Mouse (Mus musculus): ENCODE results near the gene Dab2. TPM values are rescaled to one million over a fixed set of nuclear protein-coding genes. Genes with fewer than 3 reads are reported as not detected.

The Dab2 gene
- polyA plus RNA-seq, 1 experiment from 2014 or later, result 42.7 TPM

DNA sequence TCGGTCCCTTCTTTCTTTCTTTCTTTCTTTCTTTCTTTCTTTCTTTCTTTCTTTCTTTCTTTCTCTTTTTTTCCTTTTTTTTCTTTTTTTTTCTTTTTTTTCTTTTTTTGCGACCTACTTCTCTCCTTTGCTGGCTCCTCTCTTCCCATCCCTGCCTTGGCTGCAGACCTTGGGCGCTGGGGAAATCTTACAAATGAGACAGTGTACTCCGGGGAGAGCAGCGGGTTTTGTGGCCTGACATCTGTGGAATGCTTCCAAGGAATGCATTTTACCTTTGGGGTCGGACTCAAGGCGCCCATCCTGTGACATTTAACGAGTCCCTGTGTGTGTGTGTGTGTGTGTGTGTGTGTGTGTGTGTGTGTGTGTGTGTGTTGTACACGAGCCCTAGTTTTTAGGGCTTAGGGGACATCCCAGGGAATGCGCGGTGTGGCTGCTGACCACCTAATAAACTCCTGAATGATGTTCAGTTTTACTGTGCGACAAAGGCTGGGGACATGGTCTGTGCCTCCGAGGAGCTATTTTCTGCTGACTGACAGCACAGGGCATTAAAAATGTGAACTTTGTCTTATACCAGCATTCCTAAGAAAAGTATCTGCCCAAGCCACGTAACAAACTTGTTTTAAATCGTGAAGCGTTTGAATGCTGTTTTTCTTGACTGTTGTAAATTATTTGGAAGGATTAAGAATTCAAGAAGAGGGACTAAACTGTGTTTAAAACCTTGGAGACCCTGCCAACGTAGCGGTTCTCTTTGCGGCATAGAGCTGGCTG lies 87.6 kb downstream of the Dab2 start:
- Histone ChIP-seq H3K9me3 (no peaks in the 10 kb centered on the region), H3K36me3 (no peaks in the 10 kb centered on the region), H3K27me3 (ENCODE audit: insufficient read depth, poor library complexity, severe bottlenecking) (no peaks in the 10 kb centered on the region; the same call in 1 of the 2 replicates), H3K4me1 (replicated peaks) (peaks cover 27% of the 10 kb centered on the region), H3K27ac (peak overlapping the region; percentile 83), H3K4me3 (peak overlapping the region; percentile 59)
- WGBS, result 11% methylated on average over 19 of the region's 19 CpGs
- peak; percentile 35 for DNase-seq (ENCODE audit: low spot score)

DNA sequence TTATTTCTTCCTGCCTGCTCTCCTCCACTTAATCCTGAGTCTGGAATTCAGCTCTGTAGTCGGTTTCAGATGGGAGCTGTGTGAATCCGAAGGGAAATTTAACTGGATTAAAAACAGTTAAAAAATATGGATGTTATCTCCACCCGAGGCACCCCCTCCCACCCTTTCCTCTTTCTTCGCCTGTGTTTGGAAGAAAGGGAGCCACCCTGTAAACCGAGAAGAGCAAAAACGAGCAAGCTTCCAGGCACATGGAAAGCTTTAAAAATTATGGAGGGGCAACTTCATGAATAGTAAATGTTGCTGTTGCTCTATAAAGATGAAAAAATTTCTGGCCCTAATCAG lies 88.1 kb downstream of the Dab2 start:
- DNase-seq (ENCODE audit: low spot score), result no peak
- Histone ChIP-seq H3K27ac (0 out of 2 replicates have a peak overlapping the region, but pooled peaks have one; percentile 50), H3K4me3 (peak overlapping the region; percentile 59), H3K9me3 (no peaks in the 10 kb centered on the region), H3K27me3 (ENCODE audit: insufficient read depth, poor library complexity, severe bottlenecking) (no peaks in the 10 kb centered on the region; the same call in 1 of the 2 replicates), H3K4me1 (replicated peaks) (peaks cover 27% of the 10 kb centered on the region), H3K36me3 (no peaks in the 10 kb centered on the region)
- WGBS, result 21% methylated on average over 6 of the region's 6 CpGs

DNA sequence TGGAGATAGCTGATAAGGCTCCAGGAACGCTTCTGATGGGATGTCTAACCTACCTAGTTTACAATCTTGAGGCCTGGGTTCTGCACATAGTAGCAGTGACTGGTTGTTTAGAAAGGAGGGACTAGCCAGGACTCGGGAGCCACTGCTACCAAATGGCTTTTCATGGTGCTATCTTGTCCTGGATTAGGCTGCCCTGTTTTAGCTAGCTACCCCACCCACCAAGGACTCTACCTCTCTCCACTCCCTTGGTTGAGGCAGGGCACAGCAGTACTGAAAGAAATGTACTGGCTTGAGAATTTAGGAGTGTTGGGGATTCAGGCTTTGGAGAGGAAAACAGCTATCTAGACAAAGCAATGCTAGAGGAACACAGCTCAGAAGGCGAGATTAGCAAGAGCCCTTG lies 88.6 kb downstream of the Dab2 start:
- H3K36me3 ChIP-seq, result no peaks in the 10 kb centered on the region
- WGBS, result 60% methylated on average over 3 of the region's 3 CpGs
- no peak overlapping the region for H3K27ac ChIP-seq
- H3K4me3 ChIP-seq, result peak overlapping the region; percentile 59
- H3K9me3 ChIP-seq, result no peaks in the 10 kb centered on the region
- peaks cover 27% of the 10 kb centered on the region for H3K4me1 ChIP-seq (replicated peaks)
- H3K27me3 ChIP-seq (ENCODE audit: insufficient read depth, poor library complexity, severe bottlenecking), result no peaks in the 10 kb centered on the region; the same call in 1 of the 2 replicates
- no peak for DNase-seq (ENCODE audit: low spot score)

DNA sequence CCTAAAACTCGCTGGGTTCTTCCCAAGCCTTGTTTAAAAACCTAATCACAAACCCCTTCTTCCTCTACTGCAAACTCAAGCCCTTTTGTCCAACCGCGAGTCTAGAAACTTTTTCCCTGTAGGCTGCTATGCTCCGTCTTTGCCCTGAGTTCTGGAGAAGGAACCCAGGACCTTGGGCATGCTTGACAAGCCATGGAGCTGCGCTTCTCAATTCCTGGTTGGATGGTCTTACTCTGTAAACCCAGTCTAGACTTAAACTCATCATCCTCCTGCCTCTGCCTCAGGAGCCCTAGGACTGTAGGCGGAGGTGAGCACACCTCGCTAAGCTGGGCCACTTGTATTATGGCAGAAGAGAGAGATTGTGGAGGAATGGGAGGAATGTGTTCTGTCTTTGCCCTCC lies 89.0 kb downstream of the Dab2 start:
- 89% methylated on average over 7 of the region's 7 CpGs for WGBS
- no peak overlapping the region; the same call in 1 of the 2 replicates for H3K4me3 ChIP-seq
- H3K4me1 ChIP-seq (replicated peaks), result peaks cover 27% of the 10 kb centered on the region

DNA sequence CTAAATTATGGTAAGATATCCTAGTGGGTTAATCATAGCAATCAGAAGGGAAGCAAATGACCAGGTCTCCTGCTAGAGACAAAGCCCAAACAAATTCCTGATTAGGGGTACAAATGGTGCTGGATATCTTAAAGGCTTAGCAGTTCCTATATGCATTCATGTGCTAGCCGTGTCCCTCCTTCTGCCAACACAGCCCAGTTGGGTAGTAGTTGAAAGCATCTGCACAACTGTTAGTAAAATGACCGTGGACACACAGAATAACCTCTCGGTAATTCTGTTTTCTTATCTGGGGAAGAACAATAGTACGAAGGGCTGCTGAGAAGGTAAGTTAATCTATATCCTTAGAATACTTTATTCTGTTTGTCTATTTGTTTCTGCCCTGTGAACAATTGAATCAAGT lies 90.5 kb downstream of the Dab2 start:
- DNase-seq (ENCODE audit: low spot score), result no peak
- H3K4me3 ChIP-seq, result no peak overlapping the region
- no peak overlapping the region for H3K27ac ChIP-seq
- no peaks in the 10 kb centered on the region for H3K36me3 ChIP-seq
- no peaks in the 10 kb centered on the region for H3K9me3 ChIP-seq
- 80% methylated on average over 4 of the region's 4 CpGs for WGBS
- no peaks in the 10 kb centered on the region; the same call in 1 of the 2 replicates for H3K27me3 ChIP-seq (ENCODE audit: insufficient read depth, poor library complexity, severe bottlenecking)
- peaks cover 24% of the 10 kb centered on the region for H3K4me1 ChIP-seq (replicated peaks)

More for the DNA sequence above, 89.0 kb downstream of the Dab2 start:
- Histone ChIP-seq H3K9me3 (no peaks in the 10 kb centered on the region), H3K36me3 (no peaks in the 10 kb centered on the region), H3K27me3 (ENCODE audit: insufficient read depth, poor library complexity, severe bottlenecking) (no peaks in the 10 kb centered on the region; the same call in 1 of the 2 replicates), H3K27ac (no peak overlapping the region)
- no peak for DNase-seq (ENCODE audit: low spot score)

DNA sequence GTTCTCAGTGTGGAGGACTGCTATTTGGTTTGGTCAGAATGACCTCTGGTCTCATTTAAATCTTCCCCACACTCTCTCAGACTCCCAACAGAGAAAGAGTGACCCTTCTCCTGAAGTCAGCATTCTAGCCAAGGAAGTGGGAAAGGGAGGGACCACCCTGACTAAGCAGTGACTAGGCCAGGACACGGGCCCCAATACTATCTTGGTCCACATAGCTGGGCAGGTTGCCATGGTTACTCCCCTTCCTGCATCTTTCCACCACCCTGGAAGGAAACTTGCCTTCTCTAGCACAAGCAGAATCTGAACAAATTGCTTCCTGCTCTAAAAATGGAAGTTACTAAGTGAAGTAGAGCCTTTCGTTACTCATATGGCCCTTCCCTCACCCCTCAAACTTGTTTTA lies 91.1 kb downstream of the Dab2 start:
- WGBS, result 53% methylated on average over 2 of the region's 2 CpGs
- Histone ChIP-seq H3K4me3 (no peak overlapping the region), H3K27me3 (ENCODE audit: insufficient read depth, poor library complexity, severe bottlenecking) (no peaks in the 10 kb centered on the region; the same call in 1 of the 2 replicates), H3K4me1 (replicated peaks) (peaks cover 18% of the 10 kb centered on the region), H3K9me3 (no peaks in the 10 kb centered on the region), H3K36me3 (no peaks in the 10 kb centered on the region), H3K27ac (no peak overlapping the region)
- no peak for DNase-seq (ENCODE audit: low spot score)

DNA sequence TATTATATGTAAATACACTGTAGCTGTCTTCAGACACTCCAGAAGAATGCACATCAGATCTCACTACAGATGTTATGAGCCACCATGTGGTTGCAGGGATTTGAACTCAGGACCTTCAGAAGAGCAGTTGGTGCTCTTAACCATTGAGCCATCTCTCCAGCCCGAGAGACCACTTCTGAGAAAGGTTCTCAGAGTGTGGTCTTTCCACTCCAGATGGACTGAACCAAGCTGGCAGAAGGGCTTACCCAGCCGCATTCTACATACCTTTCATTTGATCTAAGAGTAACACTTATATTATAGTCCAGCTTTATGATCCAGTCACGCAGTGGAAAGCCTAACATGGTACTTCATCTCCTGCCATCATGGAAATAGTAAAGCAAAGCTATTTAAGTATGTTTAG lies 92.3 kb downstream of the Dab2 start:
- WGBS, result 89% methylated on average over 3 of the region's 3 CpGs
- Histone ChIP-seq H3K36me3 (no peaks in the 10 kb centered on the region), H3K4me1 (replicated peaks) (peaks cover 14% of the 10 kb centered on the region), H3K27ac (no peak overlapping the region), H3K27me3 (ENCODE audit: insufficient read depth, poor library complexity, severe bottlenecking) (no peaks in the 10 kb centered on the region; the same call in 1 of the 2 replicates), H3K9me3 (no peaks in the 10 kb centered on the region), H3K4me3 (no peak overlapping the region)
- DNase-seq (ENCODE audit: low spot score), result no peak

DNA sequence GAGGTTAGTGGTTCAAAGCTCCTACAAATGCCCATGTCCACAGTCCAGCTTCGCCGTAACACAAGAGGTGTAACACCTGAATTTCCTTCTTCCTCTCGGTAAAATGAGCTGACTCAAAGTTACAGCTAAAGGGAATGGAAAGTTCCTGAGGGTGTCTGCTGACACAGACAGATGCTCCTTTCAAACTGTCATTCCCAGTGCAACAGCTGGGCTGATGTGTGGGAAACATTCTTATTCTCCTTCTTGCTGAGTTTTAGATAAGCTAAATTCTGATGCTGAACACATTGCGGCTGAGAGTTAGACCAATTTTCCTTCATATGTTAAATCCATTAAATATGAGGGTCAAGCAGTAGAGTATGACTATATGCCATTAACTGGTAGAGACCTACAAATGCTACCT lies 94.0 kb downstream of the Dab2 start:
- no peak for DNase-seq (ENCODE audit: low spot score)
- H3K27ac ChIP-seq, result no peak overlapping the region
- H3K9me3 ChIP-seq, result no peaks in the 10 kb centered on the region
- no peaks in the 10 kb centered on the region; the same call in 1 of the 2 replicates for H3K27me3 ChIP-seq (ENCODE audit: insufficient read depth, poor library complexity, severe bottlenecking)
- H3K36me3 ChIP-seq, result no peaks in the 10 kb centered on the region
- WGBS, result 97% methylated on average over 4 of the region's 4 CpGs
- no peak overlapping the region for H3K4me3 ChIP-seq
- H3K4me1 ChIP-seq (replicated peaks), result peaks cover 8% of the 10 kb centered on the region

DNA sequence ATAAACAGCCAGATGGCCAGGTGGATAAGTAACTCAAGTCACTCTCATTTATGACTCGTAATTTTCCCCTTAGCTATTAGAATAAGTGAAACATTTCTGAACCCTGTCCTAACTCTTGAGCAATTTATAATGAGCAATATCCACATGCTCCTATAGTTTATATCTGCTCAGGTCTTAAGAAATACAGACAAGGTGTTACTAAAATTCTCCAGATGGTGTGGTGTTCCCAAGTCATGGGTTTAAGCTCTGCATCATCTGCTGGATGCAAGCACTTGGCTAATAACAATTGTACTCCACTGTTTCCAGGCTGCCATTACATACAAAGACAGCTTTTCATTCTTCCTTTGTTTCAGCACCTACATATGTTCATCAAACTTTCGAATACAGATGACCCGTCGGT lies 98.6 kb downstream of the Dab2 start:
- DNase-seq (ENCODE audit: low spot score), result no peak
- H3K36me3 ChIP-seq, result no peaks in the 10 kb centered on the region
- no peaks in the 10 kb centered on the region for H3K27me3 ChIP-seq (ENCODE audit: insufficient read depth, poor library complexity, severe bottlenecking)
- H3K4me3 ChIP-seq, result no peak overlapping the region
- 93% methylated on average over 4 of the region's 4 CpGs for WGBS
- no peaks in the 10 kb centered on the region for H3K9me3 ChIP-seq
- no peaks in the 10 kb centered on the region for H3K4me1 ChIP-seq (replicated peaks)
- no peak overlapping the region for H3K27ac ChIP-seq

DNA sequence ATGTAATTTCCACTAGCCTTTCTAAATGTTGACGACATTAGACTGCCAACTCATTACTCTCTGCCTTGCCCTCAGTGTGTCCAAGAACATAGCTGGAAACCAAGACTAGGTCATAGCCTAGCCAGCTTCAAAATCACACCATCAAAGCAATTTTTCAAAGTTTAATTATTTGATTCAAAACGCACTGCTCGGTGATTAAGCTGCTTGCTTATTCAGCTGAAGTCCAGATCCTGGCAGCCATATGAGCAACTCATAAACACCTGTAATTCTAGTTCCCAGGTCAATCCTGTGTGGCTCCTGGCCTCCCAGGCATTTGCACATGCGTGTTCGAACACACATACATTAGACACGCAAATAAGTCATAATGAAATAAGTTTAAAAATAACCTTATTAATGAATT lies 99.3 kb downstream of the Dab2 start:
- no peaks in the 10 kb centered on the region for H3K27me3 ChIP-seq (ENCODE audit: insufficient read depth, poor library complexity, severe bottlenecking)
- H3K4me1 ChIP-seq (replicated peaks), result no peaks in the 10 kb centered on the region
- H3K36me3 ChIP-seq, result no peaks in the 10 kb centered on the region
- H3K27ac ChIP-seq, result no peak overlapping the region
- no peaks in the 10 kb centered on the region for H3K9me3 ChIP-seq
- DNase-seq (ENCODE audit: low spot score), result no peak
- WGBS, result 94% methylated on average over 6 of the region's 6 CpGs
- no peak overlapping the region for H3K4me3 ChIP-seq

DNA sequence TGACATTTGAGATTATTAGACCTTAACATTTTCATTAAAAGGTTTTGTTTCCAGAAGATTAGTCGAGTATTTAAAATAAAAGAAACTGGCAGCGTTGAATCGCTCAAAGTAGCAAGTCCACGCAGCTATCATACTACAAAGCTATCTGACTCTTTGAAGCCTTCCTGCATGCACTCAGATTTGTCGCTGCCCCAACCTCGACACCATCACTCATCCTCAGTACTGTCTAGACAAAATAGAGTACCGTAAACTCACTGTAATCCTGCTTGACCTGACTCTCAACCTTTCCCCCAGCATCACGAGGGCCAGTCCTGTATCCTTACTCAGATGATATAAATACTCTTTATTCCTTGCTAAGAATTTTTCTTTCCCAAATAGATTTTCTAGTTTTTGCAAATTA lies 100.5 kb downstream of the Dab2 start:
- 90% methylated on average over 8 of the region's 8 CpGs for WGBS

DNA sequence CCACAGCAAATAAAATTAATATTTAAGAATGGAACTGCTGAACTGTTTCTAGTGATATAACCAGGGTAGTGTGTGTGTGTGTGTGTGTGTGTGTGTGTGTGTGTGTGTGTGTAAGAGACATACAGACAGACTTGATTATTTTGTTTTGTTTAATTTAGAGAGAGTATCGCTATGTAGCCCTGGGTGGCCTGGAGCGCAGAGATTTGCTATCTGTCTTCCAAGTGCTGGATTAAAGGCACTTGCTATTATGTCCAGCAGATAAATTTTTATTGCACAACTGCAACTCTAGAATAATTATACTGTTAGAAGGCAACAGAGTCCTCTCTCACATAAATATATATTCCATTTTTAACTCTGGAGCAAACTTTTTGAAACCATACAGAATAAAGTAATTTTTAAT lies 102.8 kb downstream of the Dab2 start:
- Histone ChIP-seq H3K27me3 (ENCODE audit: insufficient read depth, poor library complexity, severe bottlenecking) (no peaks in the 10 kb centered on the region), H3K4me3 (no peak overlapping the region), H3K36me3 (no peaks in the 10 kb centered on the region), H3K4me1 (replicated peaks) (no peaks in the 10 kb centered on the region), H3K9me3 (no peaks in the 10 kb centered on the region), H3K27ac (no peak overlapping the region)
- WGBS, result 98% methylated on average over 2 of the region's 2 CpGs
- DNase-seq (ENCODE audit: low spot score), result no peak

More for the DNA sequence above, 100.5 kb downstream of the Dab2 start:
- Histone ChIP-seq H3K9me3 (no peaks in the 10 kb centered on the region), H3K36me3 (no peaks in the 10 kb centered on the region), H3K4me3 (no peak overlapping the region), H3K4me1 (replicated peaks) (no peaks in the 10 kb centered on the region), H3K27me3 (ENCODE audit: insufficient read depth, poor library complexity, severe bottlenecking) (no peaks in the 10 kb centered on the region), H3K27ac (no peak overlapping the region)
- no peak for DNase-seq (ENCODE audit: low spot score)

DNA sequence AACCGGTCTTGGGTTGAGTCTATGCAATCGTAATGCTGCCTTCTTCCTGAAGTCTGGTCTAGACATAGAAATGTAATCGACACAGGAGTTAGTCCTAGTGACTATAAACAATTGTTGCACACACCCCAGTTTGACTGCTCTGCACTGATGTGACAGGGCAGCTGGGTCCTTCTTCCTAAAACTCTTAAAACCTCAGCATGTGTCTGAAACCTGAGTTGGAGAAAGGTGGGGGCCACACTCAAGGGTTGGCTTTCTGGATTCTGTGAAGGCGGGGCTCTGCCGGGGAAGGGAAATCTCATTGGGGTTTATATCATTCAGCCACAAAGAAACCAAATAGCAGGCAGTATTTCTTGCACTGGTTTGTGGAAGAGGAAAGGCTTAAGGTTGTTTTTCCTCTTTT lies 104.6 kb downstream of the Dab2 start:
- Histone ChIP-seq H3K36me3 (no peaks in the 10 kb centered on the region), H3K27me3 (ENCODE audit: insufficient read depth, poor library complexity, severe bottlenecking) (no peaks in the 10 kb centered on the region), H3K9me3 (no peaks in the 10 kb centered on the region), H3K4me1 (replicated peaks) (no peaks in the 10 kb centered on the region), H3K27ac (no peak overlapping the region), H3K4me3 (no peak overlapping the region)
- no peak for DNase-seq (ENCODE audit: low spot score)
- 87% methylated on average over 5 of the region's 5 CpGs for WGBS

Measured in hindbrain, embryonic 10.5 days (tissue).